Mouse (Mus musculus) kidney, postnatal 0 days (tissue): ENCODE measurements around the gene Uba1. TPM values are rescaled to one million over a fixed set of nuclear protein-coding genes. Genes with fewer than 3 reads are reported as not detected.
A peak's percentile ranks its signal among the peaks of the same experiment; 100 is the strongest.

Experiments used
- ATAC-seq: fragments of 200-750 bp; cut with Nextera tagmentation; replicated peaks from 2 replicates; pipeline ENCODE4 v1.8.0; 2017; ENCODE audit warnings: low read depth, moderate number of reproducible peaks, moderate TSS enrichment, moderate library complexity; ENCODE audit not compliant: low FRiP score
- DNase-seq: peaks from one replicate; pipeline ENCODE4 v3.0.0-alpha.2; 2016; ENCODE audit warnings: low spot score
- H3K27ac ChIP-seq: fragments of 300-500 bp; sonication (generic); 2 replicates; pipeline ENCODE4 v1.5.1; 2014; ENCODE audit warnings: mild to moderate bottlenecking
- H3K27me3 ChIP-seq: fragments of 300-500 bp; sonication (generic); 2 replicates; pipeline ENCODE4 v1.6.1; 2014; ENCODE audit warnings: low read length, mixed read lengths; ENCODE audit not compliant: insufficient read depth
- H3K36me3 ChIP-seq: fragments of 300-500 bp; sonication (generic); 2 replicates; pipeline ENCODE4 v1.6.1; 2014; ENCODE audit warnings: low read length, mixed read lengths; ENCODE audit not compliant: insufficient read depth
- H3K4me1 ChIP-seq: fragments of 300-500 bp; sonication (generic); replicated peaks from 2 replicates; pipeline ENCODE4 v1.6.1; 2014; ENCODE audit warnings: antibody characterized with exemption, low read length, mixed read lengths; ENCODE audit not compliant: insufficient read depth
- H3K4me2 ChIP-seq: fragments of 300-500 bp; sonication (generic); 2 replicates; pipeline ENCODE4 v1.6.1; 2014; ENCODE audit warnings: mild to moderate bottlenecking, low read length, moderate library complexity, mixed read lengths
- H3K4me3 ChIP-seq: fragments of 300-500 bp; sonication (generic); replicated peaks from 2 replicates; pipeline ENCODE4 v1.5.1; 2014; ENCODE audit warnings: low read depth, low read length
- H3K9ac ChIP-seq: fragments of 300-500 bp; sonication (generic); 2 replicates; pipeline ENCODE4 v1.6.1; 2014; ENCODE audit warnings: low read depth, low read length
- H3K9me3 ChIP-seq: fragments of 300-500 bp; sonication (generic); replicated peaks from 2 replicates; pipeline ENCODE4 v1.6.1; 2016; ENCODE audit warnings: low read length, inconsistent platforms, mixed read lengths
- CTCF ChIP-seq: IDR thresholded peaks from 2 replicates; pipeline ENCODE4 v1.5.1; 2016; ENCODE audit warnings: antibody characterized with exemption, low read depth, mild to moderate bottlenecking, moderate library complexity
- WGBS: fragments of 180-500 bp; shearing (Covaris S2); extraction: QIAGEN DNeasy Blood & Tissue Kit; methylation state at CpG from one replicate; pipeline ENCODE4 v1.1.7; 2014; 5-methylcytosine and 5-hydroxymethylcytosine counted together
- polyA plus RNA-seq: library from polyadenylated mRNA; unstranded; fragments of >200 nt; fragmentation: Nextera tagmentation; extraction: Ambion mirVana; gene quantifications from 2 replicates; pipeline ENCODE4 v1.2.1, GENCODE M21; 2015

Uba1 gene
- polyA plus RNA-seq, 1 experiment from 2014 or later: 119 TPM

GRCm38 (mm10) chrX:20644780-20645179, 13.3 kb upstream of the Uba1 start:
- H3K36me3 ChIP-seq: 0 out of 2 replicates have a peak, but pooled peaks cover 8% of the 10 kb centered on the region

GRCm38 (mm10) chrX:20657593-20657992, 533 bp upstream of the Uba1 start:
- 34% methylated on average over 5 of the region's 5 CpGs for WGBS
- no peak overlapping the region for H3K9ac ChIP-seq
- no peak for TF ChIP-seq CTCF

More at GRCm38 (mm10) chrX:20644780-20645179, 13.3 kb upstream of the Uba1 start:
- H3K4me2 ChIP-seq: no peak overlapping the region
- WGBS: 78% methylated on average over 5 of the region's 5 CpGs
- DNase-seq (no peak), ATAC-seq (no peak)
- H3K27ac ChIP-seq: no peak overlapping the region
- H3K27me3 ChIP-seq: no peaks in the 10 kb centered on the region
- H3K4me1 ChIP-seq: no peaks in the 10 kb centered on the region
- no peaks in the 10 kb centered on the region for H3K9me3 ChIP-seq
- no peak for TF ChIP-seq CTCF
- no peak overlapping the region for H3K9ac ChIP-seq
- no peak overlapping the region for H3K4me3 ChIP-seq

GRCm38 (mm10) chrX:20658891-20659406, 823 bp downstream of the Uba1 start:
- 28% methylated on average over 23 of the region's 24 CpGs for WGBS
- no peak for TF ChIP-seq CTCF

More at GRCm38 (mm10) chrX:20657593-20657992, 533 bp upstream of the Uba1 start:
- ATAC-seq (no peak), DNase-seq (no peak)
- Histone ChIP-seq H3K9me3 (no peaks in the 10 kb centered on the region), H3K36me3 (no peaks in the 10 kb centered on the region), H3K27me3 (no peaks in the 10 kb centered on the region), H3K4me1 (no peaks in the 10 kb centered on the region), H3K4me3 (peak overlapping the region; percentile 43; the same call in 1 of the 2 replicates), H3K4me2 (peak overlapping the region; percentile 76), H3K27ac (no peak overlapping the region)

GRCm38 (mm10) chrX:20662317-20662715, 4.2 kb downstream of the Uba1 start:
- Histone ChIP-seq H3K9ac (no peak overlapping the region), H3K36me3 (no peaks in the 10 kb centered on the region), H3K27ac (no peak overlapping the region), H3K4me1 (no peaks in the 10 kb centered on the region), H3K4me3 (no peak overlapping the region), H3K4me2 (no peak overlapping the region), H3K9me3 (no peaks in the 10 kb centered on the region), H3K27me3 (no peaks in the 10 kb centered on the region)
- WGBS: 37% methylated on average over 5 of the region's 5 CpGs
- DNase-seq (no peak), ATAC-seq (peak; percentile 19; the same call in 1 of the 2 replicates)
- no peak for TF ChIP-seq CTCF

More at GRCm38 (mm10) chrX:20658891-20659406, 823 bp downstream of the Uba1 start:
- peak overlapping the region; percentile 76 for H3K4me2 ChIP-seq
- no peaks in the 10 kb centered on the region for H3K27me3 ChIP-seq
- ATAC-seq: no peak
- no peak overlapping the region for H3K27ac ChIP-seq
- DNase-seq: peak; percentile 7
- peak overlapping the region; percentile 31; the same call in 1 of the 2 replicates for H3K9ac ChIP-seq
- no peaks in the 10 kb centered on the region for H3K9me3 ChIP-seq
- no peaks in the 10 kb centered on the region for H3K4me1 ChIP-seq
- no peaks in the 10 kb centered on the region for H3K36me3 ChIP-seq
- peak overlapping the region; percentile 43 for H3K4me3 ChIP-seq

- 34% methylated on average over 28 of the region's 28 CpGs for WGBS
- peak overlapping the region; percentile 58 for H3K4me2 ChIP-seq
- H3K9ac ChIP-seq: peak overlapping the region; percentile 79
- TF ChIP-seq CTCF: peak; percentile 74
- H3K36me3 ChIP-seq: no peaks in the 10 kb centered on the region
- no peaks in the 10 kb centered on the region for H3K9me3 ChIP-seq
- H3K4me1 ChIP-seq: no peaks in the 10 kb centered on the region
- H3K27me3 ChIP-seq: no peaks in the 10 kb centered on the region
- peak overlapping the region; percentile 57 for H3K4me3 ChIP-seq
- peak overlapping the region; percentile 82 for H3K27ac ChIP-seq
- DNase-seq (peak; percentile 93), ATAC-seq (peak; percentile 91)
Measured at GRCm38 (mm10) chrX:20662716-20663443, 4.8 kb downstream of the Uba1 start.

- H3K27ac ChIP-seq: peak overlapping the region; percentile 82
- H3K4me3 ChIP-seq: peak overlapping the region; percentile 57
- TF ChIP-seq CTCF: no peak
- DNase-seq (peak; percentile 24), ATAC-seq (no peak)
- 23% methylated on average over 9 of the region's 9 CpGs for WGBS
- H3K4me1 ChIP-seq: no peaks in the 10 kb centered on the region
- H3K27me3 ChIP-seq: no peaks in the 10 kb centered on the region
- H3K4me2 ChIP-seq: peak overlapping the region; percentile 58
- no peaks in the 10 kb centered on the region for H3K9me3 ChIP-seq
- H3K36me3 ChIP-seq: 0 out of 2 replicates have a peak, but pooled peaks cover 2% of the 10 kb centered on the region
- H3K9ac ChIP-seq: peak overlapping the region; percentile 79
Measured at GRCm38 (mm10) chrX:20663444-20663790, 5.3 kb downstream of the Uba1 start.
